Mouse (Mus musculus): ENCODE measurements at regions not wholly inside any gene's neighbourhood (a gene's known extent, or its start where the extent isn't known, plus 50 kb on each side); places are given as distances from the start of the nearest gene placed in this dataset.

- no peak for ATAC-seq (ENCODE audit: low FRiP score)
- peaks cover 17% of the 10 kb centered on the region for H3K4me1 ChIP-seq
- H3K9ac ChIP-seq = no peak overlapping the region
- no peak overlapping the region for H3K4me3 ChIP-seq (replicated peaks)
- no peaks in the 10 kb centered on the region for H3K27me3 ChIP-seq
- WGBS = 63% methylated on average over 3 of the region's 3 CpGs
- no peaks in the 10 kb centered on the region for H3K9me3 ChIP-seq
- no peak overlapping the region for H3K4me2 ChIP-seq
- no peaks in the 10 kb centered on the region for H3K36me3 ChIP-seq (replicated peaks)
- H3K27ac ChIP-seq = no peak overlapping the region
Observed at GRCm38 (mm10) chr4:95209322-95210119, 157.5 kb upstream of the Jun start.

GRCm38 (mm10) chr4:95212561-95212960 is 160.5 kb upstream of the Jun start:
- H3K9me3 ChIP-seq = no peaks in the 10 kb centered on the region
- no peaks in the 10 kb centered on the region for H3K27me3 ChIP-seq
- H3K36me3 ChIP-seq (replicated peaks) = no peaks in the 10 kb centered on the region
- no peak overlapping the region for H3K27ac ChIP-seq
- no peak overlapping the region for H3K4me2 ChIP-seq
- no peak for ATAC-seq (ENCODE audit: low FRiP score)
- WGBS = 60% methylated on average over 2 of the region's 2 CpGs
- no peak overlapping the region for H3K4me3 ChIP-seq (replicated peaks)
- H3K4me1 ChIP-seq = peaks cover 17% of the 10 kb centered on the region
- no peak overlapping the region for H3K9ac ChIP-seq

GRCm38 (mm10) chr4:95213026-95213425 is 161.0 kb upstream of the Jun start:
- no peaks in the 10 kb centered on the region for H3K9me3 ChIP-seq
- 88% methylated on average over 3 of the region's 3 CpGs for WGBS
- no peaks in the 10 kb centered on the region for H3K36me3 ChIP-seq (replicated peaks)
- H3K4me2 ChIP-seq = no peak overlapping the region
- no peak overlapping the region for H3K9ac ChIP-seq
- no peak for ATAC-seq (ENCODE audit: low FRiP score)
- peaks cover 17% of the 10 kb centered on the region for H3K4me1 ChIP-seq
- no peak overlapping the region for H3K27ac ChIP-seq
- H3K4me3 ChIP-seq (replicated peaks) = no peak overlapping the region
- no peaks in the 10 kb centered on the region for H3K27me3 ChIP-seq

GRCm38 (mm10) chr4:95214026-95214425 is 162.0 kb upstream of the Jun start:
- 90% methylated on average over 2 of the region's 2 CpGs for WGBS
- no peak for ATAC-seq (ENCODE audit: low FRiP score)
- H3K27ac ChIP-seq = no peak overlapping the region
- no peak overlapping the region for H3K9ac ChIP-seq
- H3K9me3 ChIP-seq = no peaks in the 10 kb centered on the region
- peaks cover 16% of the 10 kb centered on the region for H3K4me1 ChIP-seq
- no peaks in the 10 kb centered on the region for H3K27me3 ChIP-seq
- H3K4me2 ChIP-seq = no peak overlapping the region
- H3K36me3 ChIP-seq (replicated peaks) = no peaks in the 10 kb centered on the region
- no peak overlapping the region for H3K4me3 ChIP-seq (replicated peaks)

- Histone ChIP-seq H3K27ac (no peak overlapping the region), H3K4me2 (no peak overlapping the region), H3K4me1 (peaks cover 7% of the 10 kb centered on the region), H3K27me3 (no peaks in the 10 kb centered on the region), H3K9ac (no peak overlapping the region), H3K9me3 (no peaks in the 10 kb centered on the region), H3K4me3 (replicated peaks) (no peak overlapping the region), H3K36me3 (replicated peaks) (no peaks in the 10 kb centered on the region)
- ATAC-seq (ENCODE audit: low FRiP score) = no peak
- 94% methylated on average over 7 of the region's 7 CpGs for WGBS
Observed at GRCm38 (mm10) chr4:95215187-95215586, 163.2 kb upstream of the Jun start.

GRCm38 (mm10) chr4:95230461-95230860 is 178.4 kb upstream of the Jun start:
- no peak for ATAC-seq (ENCODE audit: low FRiP score)
- WGBS = 72% methylated on average over 1 of the region's 1 CpGs
- no peaks in the 10 kb centered on the region for H3K9me3 ChIP-seq
- no peak overlapping the region for H3K9ac ChIP-seq
- H3K4me3 ChIP-seq (replicated peaks) = no peak overlapping the region
- H3K4me1 ChIP-seq = no peaks in the 10 kb centered on the region
- H3K36me3 ChIP-seq (replicated peaks) = no peaks in the 10 kb centered on the region
- H3K4me2 ChIP-seq = no peak overlapping the region
- H3K27ac ChIP-seq = no peak overlapping the region
- H3K27me3 ChIP-seq = no peaks in the 10 kb centered on the region

- Histone ChIP-seq H3K4me2 (no peak overlapping the region), H3K9ac (no peak overlapping the region), H3K4me1 (no peaks in the 10 kb centered on the region), H3K9me3 (no peaks in the 10 kb centered on the region), H3K36me3 (replicated peaks) (no peaks in the 10 kb centered on the region), H3K27me3 (no peaks in the 10 kb centered on the region), H3K27ac (no peak overlapping the region), H3K4me3 (replicated peaks) (no peak overlapping the region)
- no peak for ATAC-seq (ENCODE audit: low FRiP score)
Observed at GRCm38 (mm10) chr4:95233034-95233433, 181.0 kb upstream of the Jun start.

GRCm38 (mm10) chr4:95234030-95234555 is 182.1 kb upstream of the Jun start:
- Histone ChIP-seq H3K36me3 (replicated peaks) (no peaks in the 10 kb centered on the region), H3K9me3 (no peaks in the 10 kb centered on the region), H3K4me1 (no peaks in the 10 kb centered on the region), H3K27ac (no peak overlapping the region), H3K4me3 (replicated peaks) (no peak overlapping the region), H3K4me2 (no peak overlapping the region), H3K27me3 (no peaks in the 10 kb centered on the region), H3K9ac (no peak overlapping the region)
- 93% methylated on average over 2 of the region's 2 CpGs for WGBS
- ATAC-seq (ENCODE audit: low FRiP score) = no peak

- H3K4me1 ChIP-seq = no peaks in the 10 kb centered on the region
- ATAC-seq (ENCODE audit: low FRiP score) = no peak
- H3K9me3 ChIP-seq = no peaks in the 10 kb centered on the region
- no peaks in the 10 kb centered on the region for H3K27me3 ChIP-seq
- H3K27ac ChIP-seq = no peak overlapping the region
- H3K9ac ChIP-seq = no peak overlapping the region
- 86% methylated on average over 1 of the region's 1 CpGs for WGBS
- H3K4me2 ChIP-seq = no peak overlapping the region
- no peak overlapping the region for H3K4me3 ChIP-seq (replicated peaks)
- H3K36me3 ChIP-seq (replicated peaks) = no peaks in the 10 kb centered on the region
Observed at GRCm38 (mm10) chr4:95247977-95248376, 196.0 kb upstream of the Jun start.

- Histone ChIP-seq H3K4me1 (no peaks in the 10 kb centered on the region), H3K9me3 (no peaks in the 10 kb centered on the region), H3K4me3 (replicated peaks) (no peak overlapping the region), H3K36me3 (replicated peaks) (no peaks in the 10 kb centered on the region), H3K9ac (no peak overlapping the region), H3K27me3 (no peaks in the 10 kb centered on the region), H3K4me2 (no peak overlapping the region), H3K27ac (no peak overlapping the region)
- no peak for ATAC-seq (ENCODE audit: low FRiP score)
- 90% methylated on average over 4 of the region's 4 CpGs for WGBS
Observed at GRCm38 (mm10) chr4:95249031-95249430, 197.0 kb upstream of the Jun start.

GRCm38 (mm10) chr4:95250083-95250482 is 198.1 kb upstream of the Jun start:
- Histone ChIP-seq H3K9ac (no peak overlapping the region), H3K4me1 (no peaks in the 10 kb centered on the region), H3K4me2 (no peak overlapping the region), H3K27ac (no peak overlapping the region), H3K4me3 (replicated peaks) (no peak overlapping the region), H3K9me3 (no peaks in the 10 kb centered on the region), H3K36me3 (replicated peaks) (no peaks in the 10 kb centered on the region), H3K27me3 (no peaks in the 10 kb centered on the region)
- ATAC-seq (ENCODE audit: low FRiP score) = no peak
- whole genome bisulfite sequencing = 5% methylated on average over 1 of the region's 1 CpGs

GRCm38 (mm10) chr4:95269766-95270165 is 217.7 kb upstream of the Jun start:
- Histone ChIP-seq H3K4me2 (no peak overlapping the region), H3K36me3 (replicated peaks) (no peaks in the 10 kb centered on the region), H3K27me3 (no peaks in the 10 kb centered on the region), H3K9ac (no peak overlapping the region), H3K4me1 (no peaks in the 10 kb centered on the region), H3K4me3 (replicated peaks) (no peak overlapping the region), H3K9me3 (no peaks in the 10 kb centered on the region), H3K27ac (no peak overlapping the region)
- no peak for ATAC-seq (ENCODE audit: low FRiP score)

- Histone ChIP-seq H3K4me2 (no peak overlapping the region), H3K9ac (no peak overlapping the region), H3K27me3 (no peaks in the 10 kb centered on the region), H3K4me1 (no peaks in the 10 kb centered on the region), H3K4me3 (replicated peaks) (no peak overlapping the region), H3K9me3 (no peaks in the 10 kb centered on the region), H3K36me3 (replicated peaks) (no peaks in the 10 kb centered on the region), H3K27ac (no peak overlapping the region)
- WGBS = 97% methylated on average over 1 of the region's 1 CpGs
- ATAC-seq (ENCODE audit: low FRiP score) = no peak
Observed at GRCm38 (mm10) chr4:95270389-95270788, 218.4 kb upstream of the Jun start.
